In the genomic region with DNA sequence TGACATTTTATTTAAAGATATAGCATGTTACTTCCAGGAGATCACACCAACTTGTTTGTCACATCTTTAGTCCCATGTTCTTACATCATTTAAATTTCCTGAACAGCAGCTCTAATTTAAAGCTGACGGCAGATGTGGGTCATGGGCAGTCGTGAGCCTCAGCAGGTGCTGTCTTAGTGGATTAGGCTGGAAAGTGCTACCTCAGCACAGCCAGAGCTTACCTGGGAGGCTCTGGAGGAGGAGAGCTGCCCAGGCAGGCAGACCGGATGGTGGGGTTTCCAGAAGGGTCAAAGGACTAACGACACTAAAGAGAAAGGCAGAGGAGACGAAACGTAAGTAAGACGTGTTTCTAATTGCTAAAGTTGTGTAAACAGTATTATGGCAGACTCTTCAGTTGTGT, we compare ENCODE assay signal across 27 mouse cellular contexts. TPM values are rescaled to one million over a fixed set of nuclear protein-coding genes. Genes with fewer than 3 reads are reported as not detected.
DNase-seq lines count a peak whose midpoint lies in the region; ATAC-seq and TF ChIP-seq lines count a peak whose summit lies in the region.
"Had no signal": no experiment of that assay in that cellular context is flagged by ENCODE, and none has a peak within 500 bp of the region (broad histone marks: within the 10 kb centered on the region; RNA-seq: fewer than 3 reads in every experiment).

No protein-coding gene starts in this region.

- in situ Hi-C loops in ES-E14 (cut with MboI; ENCODE audit: low sequenced_read_pairs in 2 of 2, unreplicated experiment in 2 of 2) = no loop called here

- H3K27ac ChIP-seq in kidney, embryonic 16.5 days (ENCODE audit: low read length) = no peak overlapping the region
- H3K27ac ChIP-seq in ES-E14 (ENCODE audit: insufficient read depth, low read depth, low read length, poor library complexity, severe bottlenecking) = no peak overlapping the region
- H3K27ac ChIP-seq: embryonic facial prominence, embryonic 12.5 days; embryonic facial prominence, embryonic 15.5 days; heart, adult 2 months; hindbrain, embryonic 13.5 days had no signal

- H3K4me1 ChIP-seq in kidney, embryonic 16.5 days (ENCODE audit: insufficient read depth, low read length) = 0 out of 2 replicates have a peak, but pooled peaks cover 6% of the 10 kb centered on the region
- H3K4me1 ChIP-seq in ES-E14 (ENCODE audit: control insufficient read depth in 2 of 2, insufficient read depth in 2 of 2, low read length in 2 of 2, poor library complexity in 1 of 2) = peaks cover 0 to 8% of the 10 kb centered on the region in 2 experiments; a peak in 2 of 4 replicates
- H3K4me1 ChIP-seq: embryonic facial prominence, embryonic 12.5 days; embryonic facial prominence, embryonic 15.5 days; hindbrain, embryonic 13.5 days had no signal

- H3K9ac ChIP-seq in kidney, embryonic 16.5 days (replicated peaks; ENCODE audit: low read length) = no peak overlapping the region
- H3K9ac ChIP-seq in ES-E14 (ENCODE audit: insufficient read depth, low read depth, low read length, poor library complexity, severe bottlenecking) = no peak overlapping the region
- H3K9ac ChIP-seq: embryonic facial prominence, embryonic 12.5 days; embryonic facial prominence, embryonic 15.5 days; forebrain, postnatal 0 days; hindbrain, embryonic 13.5 days had no signal

- no peak overlapping the region for H3K4me2 ChIP-seq in kidney, embryonic 16.5 days (replicated peaks; ENCODE audit: low read depth, low read length)
- H3K4me2 ChIP-seq: embryonic facial prominence, embryonic 12.5 days; embryonic facial prominence, embryonic 15.5 days; heart, embryonic 11.5 days; hindbrain, embryonic 13.5 days had no signal

- 47% methylated on average over 7 of the region's 7 CpGs for WGBS in kidney, embryonic 16.5 days

- H3K27me3 ChIP-seq in kidney, embryonic 16.5 days (ENCODE audit: insufficient read depth, low read length) = no peaks in the 10 kb centered on the region
- H3K27me3 ChIP-seq: embryonic facial prominence, embryonic 12.5 days; embryonic facial prominence, embryonic 15.5 days; hindbrain, embryonic 13.5 days had no signal

- peaks cover 7% of the 10 kb centered on the region for H3K36me3 ChIP-seq in kidney, embryonic 16.5 days (ENCODE audit: insufficient read depth, low read length)
- peaks cover 4% of the 10 kb centered on the region; the same call in 1 of the 2 replicates for H3K36me3 ChIP-seq in ES-E14 (ENCODE audit: control insufficient read depth, insufficient read depth, low read length, poor library complexity, severe bottlenecking)

- DNase-seq in heart, adult 11 months = peak; percentile 68
- no peak for DNase-seq in heart, adult 8-10 months (ENCODE audit: low spot score)
- DNase-seq in kidney, postnatal 36 days = peak; percentile 2 to 13
- DNase-seq in ES-E14 (ENCODE audit: low read depth, low spot score) = no peak
- DNase-seq in yolk sac, embryonic 10.5 days (ENCODE audit: low spot score) = peak; percentile 55
- DNase-seq in cerebellum, adult 11-12 months = no peak
- DNase-seq in testis, postnatal 14 days (ENCODE audit: low spot score) = no peak
- DNase-seq: adrenal gland, adult 8-10 months; adrenal gland, postnatal 25 days; cerebellum, adult 2 months; cerebellum, adult 9-11 months; cerebellum, postnatal 25 days; forebrain, postnatal 0 days; gastrocnemius, postnatal 25 days; heart, adult 2 months had no signal

- ATAC-seq in kidney, embryonic 16.5 days (ENCODE audit: low FRiP score, low TSS enrichment) = no peak
- ATAC-seq: activated CD4-positive, CD25-positive, alpha-beta regulatory T cell, adult 4 months; forebrain, embryonic 14.5 days; forebrain, postnatal 0 days; hindbrain, embryonic 16.5 days had no signal

- H3K9me3 ChIP-seq in kidney, embryonic 16.5 days (ENCODE audit: low read length) = no peaks in the 10 kb centered on the region
- H3K9me3 ChIP-seq in ES-E14 (ENCODE audit: control insufficient read depth, insufficient read depth, low read depth, low read length) = no peaks in the 10 kb centered on the region
- H3K9me3 ChIP-seq: embryonic facial prominence, embryonic 12.5 days; embryonic facial prominence, embryonic 15.5 days; hindbrain, embryonic 13.5 days had no signal

- H3K4me3 ChIP-seq in kidney, embryonic 16.5 days (ENCODE audit: low read length) = no peak overlapping the region
- H3K4me3 ChIP-seq in ES-E14 (ENCODE audit: insufficient read depth in 1 of 2, low read depth in 1 of 2, low read length in 2 of 2, poor library complexity in 1 of 2, severe bottlenecking in 1 of 2) = no peak overlapping the region
- H3K4me3 ChIP-seq: embryonic facial prominence, embryonic 12.5 days; embryonic facial prominence, embryonic 15.5 days; heart, adult 2 months; hindbrain, embryonic 13.5 days had no signal

TF ChIP-seq in ES-E14, 5 proteins besides CTCF, POLR2A, EP300 and RAD21:
- TF ChIP-seq MAFK (IDR thresholded peaks at IDR 0.05; ENCODE audit: insufficient read depth, low read depth, low read length) (peak; percentile 55), CHD2 (IDR thresholded peaks at IDR 0.05; ENCODE audit: low read depth, low read length) (no peak)

RNA-seq across cellular contexts. Expression of gene Gnb1, which starts 31.2 kb away (rescaled TPM):
- 100 to 1,000 TPM; 136 to 150 (median 142) TPM for total RNA-seq in heart, adult 8-10 months (2022)
- polyA plus RNA-seq in kidney, embryonic 16.5 days (2015; fragmentation: Nextera tagmentation; extraction: Ambion mirVana) = 413 and 477 TPM in 2 replicates
- total RNA-seq in ES-E14 (2012; rRNA removed) = 134 and 156 TPM in 2 replicates

RNA-seq across cellular contexts. Expression of gene Nadk, which starts 39.9 kb away (rescaled TPM):
- total RNA-seq in heart, adult 8-10 months (2022) = 10 to 100 TPM; 23.8 to 30.2 (median 29.1) TPM
- polyA plus RNA-seq in kidney, embryonic 16.5 days (2015; fragmentation: Nextera tagmentation; extraction: Ambion mirVana) = 107 and 110 TPM in 2 replicates
- 73.5 and 88.5 TPM in 2 replicates for total RNA-seq in ES-E14 (2012; rRNA removed)

RNA-seq across cellular contexts. Expression of gene Tmem52, which starts 53.4 kb away (rescaled TPM):
- 1 to 10 TPM; 4.2 to 9.6 (median 6.2) TPM for total RNA-seq in heart, adult 8-10 months (2022)
- 1.9 and 2.2 TPM in 2 replicates for polyA plus RNA-seq in kidney, embryonic 16.5 days (2015; fragmentation: Nextera tagmentation; extraction: Ambion mirVana)
- total RNA-seq in ES-E14 (2012; rRNA removed) = 0.58 and 0.67 TPM in 2 replicates
- total RNA-seq: common myeloid progenitor, adult 5-6 weeks; hematopoietic stem cell, adult 5-6 weeks had no signal
- polyA plus RNA-seq: activated CD4-positive, CD25-positive, alpha-beta regulatory T cell, adult 4 months; embryonic facial prominence, embryonic 12.5 days; forebrain, embryonic 11.5 days; forebrain, embryonic 14.5 days; heart, embryonic 11.5 days; heart, embryonic 14.5 days; hindbrain, embryonic 13.5 days had no signal

Comparison
In these comparisons a context has a peak if more than half of its experiments do, and no peak if none do; other contexts are left out.
1. DNase-seq: peak in heart, adult 11 months (single experiment), kidney, postnatal 36 days (2 of 2) and yolk sac, embryonic 10.5 days (single experiment); none in heart, adult 8-10 months (single experiment), ES-E14 (single experiment), cerebellum, adult 11-12 months (single experiment) and testis, postnatal 14 days (single experiment).